15 mouse cellular contexts compared by ENCODE assay signal in genomic region chr5:116790419-116790818, GRCm38 (mm10).
"Had no signal": no experiment of that assay in that cellular context is flagged by ENCODE, and none has a peak within 500 bp of the region (broad histone marks: within the 10 kb centered on the region; RNA-seq: fewer than 3 reads in every experiment).

No protein-coding gene starts in this region.

- H3K9ac ChIP-seq: liver, embryonic 13.5 days; stomach, embryonic 15.5 days had no signal

- DNase-seq: kidney, adult 18-20 months; kidney, adult 9 months; kidney, postnatal 25 days; layer of hippocampus, postnatal 36 days; liver, embryonic 13.5 days; lung, adult 2 months; lung, postnatal 10 days; lung, postnatal 36 days; midbrain, embryonic 14.5 days; right cerebral cortex, postnatal 25 days; spleen, adult 18-20 months; thymus, postnatal 25 days had no signal

- H3K9me3 ChIP-seq: stomach, embryonic 15.5 days had no signal

- H3K27ac ChIP-seq: left cerebral cortex, adult 2 months; liver, embryonic 13.5 days; stomach, embryonic 15.5 days had no signal

- H3K4me2 ChIP-seq: liver, embryonic 13.5 days; midbrain, embryonic 11.5 days; stomach, embryonic 15.5 days had no signal

- H3K27me3 ChIP-seq: liver, embryonic 13.5 days; stomach, embryonic 15.5 days had no signal

- H3K4me3 ChIP-seq: left cerebral cortex, adult 2 months; liver, embryonic 13.5 days; stomach, embryonic 15.5 days had no signal

- H3K36me3 ChIP-seq: liver, embryonic 13.5 days; stomach, embryonic 15.5 days had no signal

- H3K4me1 ChIP-seq: liver, embryonic 13.5 days; stomach, embryonic 15.5 days had no signal
